Mouse (Mus musculus) stomach, embryonic 15.5 days (tissue): ENCODE results near the gene Rap1b. TPM values are rescaled to one million over a fixed set of nuclear protein-coding genes. Genes with fewer than 3 reads are reported as not detected.

ENCODE experiments used
- ATAC-seq: fragments of 200-750 bp; cut with Nextera tagmentation; 2 replicates; pipeline ENCODE4 v1.8.0; 2017; ENCODE audit warnings: low read depth, moderate number of reproducible peaks, moderate TSS enrichment; ENCODE audit not compliant: insufficient read depth, low FRiP score
- H3K27ac ChIP-seq: fragments of 300-500 bp; sonication (generic); 2 replicates; pipeline ENCODE4 v1.5.1; 2015; ENCODE audit warnings: mild to moderate bottlenecking, inconsistent platforms
- H3K27me3 ChIP-seq: fragments of 300-500 bp; sonication (generic); replicated peaks from 2 replicates; pipeline ENCODE4 v1.6.1; 2015; ENCODE audit warnings: inconsistent platforms
- H3K36me3 ChIP-seq: fragments of 300-500 bp; sonication (generic); 2 replicates; pipeline ENCODE4 v1.6.1; 2015; ENCODE audit warnings: inconsistent platforms
- H3K4me1 ChIP-seq: fragments of 300-500 bp; sonication (generic); 2 replicates; pipeline ENCODE4 v1.6.1; 2015; ENCODE audit warnings: inconsistent platforms
- H3K4me2 ChIP-seq: fragments of 300-500 bp; sonication (generic); 2 replicates; pipeline ENCODE4 v1.6.1; 2015; ENCODE audit warnings: mild to moderate bottlenecking, inconsistent platforms
- H3K4me3 ChIP-seq: fragments of 300-500 bp; sonication (generic); replicated peaks from 2 replicates; pipeline ENCODE4 v1.5.1; 2015; ENCODE audit warnings: inconsistent platforms
- H3K9ac ChIP-seq: fragments of 300-500 bp; sonication (generic); 2 replicates; pipeline ENCODE4 v1.6.1; 2015; ENCODE audit warnings: inconsistent platforms
- H3K9me3 ChIP-seq: fragments of 300-500 bp; sonication (generic); 2 replicates; pipeline ENCODE4 v1.6.1; 2016; ENCODE audit warnings: inconsistent platforms
- WGBS: fragments of 180-500 bp; shearing (Covaris S2); methylation state at CpG from one replicate; pipeline ENCODE4 v1.1.7; 2015; 5-methylcytosine and 5-hydroxymethylcytosine counted together
- polyA plus RNA-seq: library from polyadenylated mRNA; unstranded; fragments of >200 nt; fragmentation: Nextera tagmentation; extraction: Ambion mirVana; gene quantifications from 2 replicates; pipeline ENCODE4 v1.2.1, GENCODE M21; 2015

Gene Rap1b
- polyA plus RNA-seq, 1 experiment from 2014 or later: 177 TPM

- no peaks in the 10 kb centered on the region for H3K9me3 ChIP-seq
- H3K27ac ChIP-seq: no peak overlapping the region
- peaks cover 24% of the 10 kb centered on the region for H3K36me3 ChIP-seq
- H3K4me2 ChIP-seq: no peak overlapping the region
- no peaks in the 10 kb centered on the region for H3K4me1 ChIP-seq
- WGBS: 91% methylated on average over 2 of the region's 2 CpGs
- no peaks in the 10 kb centered on the region for H3K27me3 ChIP-seq
- no peak overlapping the region for H3K9ac ChIP-seq
- no peak overlapping the region for H3K4me3 ChIP-seq
- ATAC-seq: no peak
These were observed 33.3 kb downstream of the Rap1b start for GRCm38 (mm10) chr10:117812501-117812900.

GRCm38 (mm10) chr10:117811555-117811954, 34.3 kb downstream of the Rap1b start:
- 87% methylated on average over 8 of the region's 8 CpGs for WGBS

GRCm38 (mm10) chr10:117810506-117810905, 35.3 kb downstream of the Rap1b start:
- WGBS: 81% methylated on average over 11 of the region's 11 CpGs

More at GRCm38 (mm10) chr10:117811555-117811954, 34.3 kb downstream of the Rap1b start:
- no peaks in the 10 kb centered on the region for H3K4me1 ChIP-seq
- H3K9me3 ChIP-seq: no peaks in the 10 kb centered on the region
- peaks cover 17% of the 10 kb centered on the region for H3K36me3 ChIP-seq
- H3K27ac ChIP-seq: no peak overlapping the region
- ATAC-seq: no peak
- H3K4me2 ChIP-seq: no peak overlapping the region
- H3K4me3 ChIP-seq: no peak overlapping the region
- H3K9ac ChIP-seq: no peak overlapping the region
- no peaks in the 10 kb centered on the region for H3K27me3 ChIP-seq

GRCm38 (mm10) chr10:117808068-117808467, 37.8 kb downstream of the Rap1b start:
- H3K9ac ChIP-seq: no peak overlapping the region
- ATAC-seq: no peak
- no peaks in the 10 kb centered on the region for H3K9me3 ChIP-seq
- H3K27ac ChIP-seq: no peak overlapping the region
- no peaks in the 10 kb centered on the region for H3K27me3 ChIP-seq
- no peaks in the 10 kb centered on the region for H3K36me3 ChIP-seq
- H3K4me3 ChIP-seq: no peak overlapping the region
- no peaks in the 10 kb centered on the region for H3K4me1 ChIP-seq
- 81% methylated on average over 6 of the region's 6 CpGs for WGBS
- no peak overlapping the region for H3K4me2 ChIP-seq

More at GRCm38 (mm10) chr10:117810506-117810905, 35.3 kb downstream of the Rap1b start:
- Histone ChIP-seq H3K9me3 (no peaks in the 10 kb centered on the region), H3K36me3 (peaks cover 9% of the 10 kb centered on the region; the same call in 1 of the 2 replicates), H3K4me1 (no peaks in the 10 kb centered on the region), H3K4me3 (no peak overlapping the region), H3K4me2 (no peak overlapping the region), H3K27me3 (no peaks in the 10 kb centered on the region), H3K9ac (no peak overlapping the region), H3K27ac (no peak overlapping the region)
- ATAC-seq: no peak

DNA sequence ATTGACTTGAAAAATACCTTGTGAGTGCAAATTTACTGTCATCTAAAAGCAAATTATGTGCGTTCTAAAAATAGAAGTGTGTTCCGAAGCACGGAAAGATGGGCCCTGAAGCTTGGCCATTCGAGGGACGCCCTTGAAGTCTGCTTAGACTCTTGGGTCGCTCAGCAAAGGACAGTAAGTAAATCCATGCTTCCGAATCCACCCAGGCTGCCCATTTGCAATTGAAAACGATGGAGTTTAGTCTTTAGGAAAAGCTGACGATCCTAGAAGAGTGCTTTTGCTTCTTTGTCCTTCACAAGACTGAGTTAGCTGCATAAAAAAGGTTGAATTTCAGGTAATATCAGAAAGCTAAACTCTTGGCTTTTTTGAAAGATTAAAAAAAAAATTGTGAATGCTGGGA, 39.9 kb downstream of the Rap1b start:
- no peak overlapping the region for H3K4me3 ChIP-seq
- H3K36me3 ChIP-seq: no peaks in the 10 kb centered on the region
- no peak overlapping the region for H3K27ac ChIP-seq
- no peaks in the 10 kb centered on the region for H3K27me3 ChIP-seq
- H3K4me2 ChIP-seq: no peak overlapping the region
- no peaks in the 10 kb centered on the region for H3K4me1 ChIP-seq
- no peak for ATAC-seq
- no peak overlapping the region for H3K9ac ChIP-seq
- WGBS: 57% methylated on average over 9 of the region's 9 CpGs
- H3K9me3 ChIP-seq: no peaks in the 10 kb centered on the region

- Histone ChIP-seq H3K9me3 (no peaks in the 10 kb centered on the region), H3K4me1 (no peaks in the 10 kb centered on the region), H3K36me3 (no peaks in the 10 kb centered on the region), H3K27ac (no peak overlapping the region), H3K4me3 (no peak overlapping the region), H3K27me3 (no peaks in the 10 kb centered on the region), H3K9ac (no peak overlapping the region), H3K4me2 (no peak overlapping the region)
- WGBS: 83% methylated on average over 31 of the region's 31 CpGs
- ATAC-seq: no peak
These were observed 41.7 kb downstream of the Rap1b start for GRCm38 (mm10) chr10:117803870-117804850.

GRCm38 (mm10) chr10:117801886-117802285, 43.9 kb downstream of the Rap1b start:
- 89% methylated on average over 9 of the region's 9 CpGs for WGBS
- Histone ChIP-seq H3K4me1 (no peaks in the 10 kb centered on the region), H3K36me3 (no peaks in the 10 kb centered on the region), H3K9me3 (no peaks in the 10 kb centered on the region), H3K27ac (no peak overlapping the region), H3K4me3 (no peak overlapping the region), H3K4me2 (no peak overlapping the region), H3K9ac (no peak overlapping the region), H3K27me3 (no peaks in the 10 kb centered on the region)
- no peak for ATAC-seq

DNA sequence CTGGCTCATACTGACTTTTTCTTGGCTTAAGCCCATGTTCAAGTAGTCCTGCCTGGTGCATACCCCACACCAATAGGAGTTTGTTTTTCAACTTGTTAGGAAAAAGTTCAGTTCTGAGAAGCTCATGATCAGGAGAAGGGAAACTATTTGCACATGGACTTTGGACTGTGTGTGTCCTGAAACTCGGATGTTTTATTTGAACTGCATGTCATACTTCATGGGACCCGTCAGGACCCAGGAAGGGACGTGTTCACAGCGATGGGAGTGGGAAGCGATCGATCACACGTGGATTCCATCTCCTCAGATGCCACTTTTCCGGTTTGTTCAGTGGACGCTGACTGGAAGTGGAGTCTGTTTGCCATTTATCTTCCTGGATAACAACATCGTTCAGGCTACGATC, 46.0 kb downstream of the Rap1b start:
- H3K27ac ChIP-seq: no peak overlapping the region
- H3K9me3 ChIP-seq: no peaks in the 10 kb centered on the region
- H3K9ac ChIP-seq: no peak overlapping the region
- H3K4me3 ChIP-seq: no peak overlapping the region
- H3K4me2 ChIP-seq: no peak overlapping the region
- no peaks in the 10 kb centered on the region for H3K4me1 ChIP-seq
- no peaks in the 10 kb centered on the region for H3K27me3 ChIP-seq
- no peaks in the 10 kb centered on the region for H3K36me3 ChIP-seq
- ATAC-seq: no peak
- WGBS: 55% methylated on average over 11 of the region's 11 CpGs

DNA sequence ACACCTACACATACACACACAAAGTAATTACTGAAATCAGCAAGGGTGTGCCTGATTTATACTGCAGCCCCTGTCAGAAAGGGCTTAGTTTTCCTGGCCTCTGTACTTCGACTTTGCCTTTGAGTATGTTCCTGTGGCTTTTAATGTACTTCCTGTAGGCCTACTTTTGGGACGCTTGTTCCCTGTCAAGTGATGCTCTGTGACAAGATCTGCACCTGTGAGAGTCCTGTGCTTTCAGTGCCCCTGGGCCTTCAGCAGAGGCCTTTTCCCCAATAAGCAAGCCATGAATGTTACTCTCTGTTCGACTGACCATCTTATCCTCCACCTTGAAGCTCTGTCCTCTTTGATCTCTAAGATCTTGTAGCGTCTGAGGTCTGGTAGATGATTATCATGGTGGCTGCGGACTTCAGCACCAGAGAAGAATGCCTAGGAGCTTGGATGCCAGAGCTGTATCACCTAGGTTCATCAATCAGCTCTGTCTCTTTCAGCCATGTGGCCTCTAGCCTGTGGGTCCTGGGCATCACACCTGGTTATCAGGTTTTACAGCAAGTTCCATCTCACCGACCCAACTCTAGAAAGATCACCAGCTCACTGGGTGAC, 47.3 kb downstream of the Rap1b start:
- 70% methylated on average over 6 of the region's 6 CpGs for whole genome bisulfite sequencing
- Histone ChIP-seq H3K27ac (no peak overlapping the region), H3K4me1 (no peaks in the 10 kb centered on the region), H3K27me3 (no peaks in the 10 kb centered on the region), H3K9me3 (no peaks in the 10 kb centered on the region), H3K36me3 (no peaks in the 10 kb centered on the region), H3K4me2 (no peak overlapping the region), H3K9ac (no peak overlapping the region), H3K4me3 (no peak overlapping the region)
- ATAC-seq: no peak

GRCm38 (mm10) chr10:117797684-117798083, 48.2 kb downstream of the Rap1b start:
- H3K4me2 ChIP-seq: no peak overlapping the region
- H3K27ac ChIP-seq: no peak overlapping the region
- peaks cover 4% of the 10 kb centered on the region; the same call in 1 of the 2 replicates for H3K4me1 ChIP-seq
- no peaks in the 10 kb centered on the region for H3K36me3 ChIP-seq
- H3K9ac ChIP-seq: no peak overlapping the region
- no peak overlapping the region for H3K4me3 ChIP-seq
- no peaks in the 10 kb centered on the region for H3K27me3 ChIP-seq
- WGBS: 71% methylated on average over 7 of the region's 7 CpGs
- H3K9me3 ChIP-seq: no peaks in the 10 kb centered on the region
- no peak for ATAC-seq

DNA sequence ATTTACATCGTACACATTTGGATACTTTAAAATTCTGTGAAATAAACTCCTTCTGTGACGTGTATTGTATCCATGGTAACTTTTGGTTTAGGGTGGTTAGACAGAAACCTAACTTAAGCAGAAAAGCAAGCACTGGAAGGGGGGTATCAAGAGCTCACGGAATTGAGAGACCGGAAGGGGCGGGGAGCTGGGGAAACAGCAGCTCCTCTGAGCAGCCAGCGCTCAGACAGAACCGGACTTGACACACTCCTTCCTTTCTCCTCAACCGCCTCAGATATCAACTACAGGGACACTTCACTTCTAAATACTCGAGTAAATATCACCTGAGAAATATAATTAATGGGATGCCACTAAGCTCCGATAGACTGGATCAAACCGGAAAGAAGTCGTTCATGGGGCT, 48.7 kb downstream of the Rap1b start:
- ATAC-seq: no peak
- H3K4me3 ChIP-seq: no peak overlapping the region

DNA sequence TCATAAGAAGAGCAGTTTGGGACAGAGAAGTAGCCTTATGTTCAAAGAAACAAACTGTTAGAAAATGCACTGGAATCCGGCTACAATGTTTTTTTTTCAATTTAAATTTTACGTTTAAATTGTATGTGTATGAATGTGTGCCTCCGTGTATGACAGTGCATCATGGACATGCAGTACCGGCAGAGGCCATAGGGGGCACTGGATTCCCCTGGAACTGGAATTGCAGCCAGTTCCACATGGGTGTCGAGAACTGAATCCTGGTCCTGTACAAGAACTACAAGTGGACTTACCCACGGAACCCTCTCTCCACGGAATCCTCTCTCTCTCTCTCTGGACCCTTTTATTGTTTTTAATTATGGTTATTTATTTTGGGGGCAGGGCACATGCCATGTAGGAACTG, 49.7 kb downstream of the Rap1b start:
- Histone ChIP-seq H3K4me2 (no peak overlapping the region), H3K9me3 (no peaks in the 10 kb centered on the region), H3K4me3 (no peak overlapping the region), H3K27me3 (no peaks in the 10 kb centered on the region), H3K27ac (no peak overlapping the region), H3K36me3 (no peaks in the 10 kb centered on the region), H3K9ac (no peak overlapping the region), H3K4me1 (peaks cover 9% of the 10 kb centered on the region)
- 93% methylated on average over 7 of the region's 7 CpGs for WGBS
- ATAC-seq: no peak

More for the DNA sequence above, 48.7 kb downstream of the Rap1b start:
- Histone ChIP-seq H3K9me3 (no peaks in the 10 kb centered on the region), H3K4me1 (peaks cover 4% of the 10 kb centered on the region; the same call in 1 of the 2 replicates), H3K27me3 (no peaks in the 10 kb centered on the region), H3K4me2 (no peak overlapping the region), H3K9ac (no peak overlapping the region), H3K36me3 (no peaks in the 10 kb centered on the region), H3K27ac (no peak overlapping the region)
- 85% methylated on average over 12 of the region's 12 CpGs for WGBS
